Mouse (Mus musculus) testis, adult 2 months (tissue): ENCODE measurements around the gene Tmem52.

Experiments used
- CTCF ChIP-seq: fragments of 200-500 bp; IDR thresholded peaks from 2 replicates; pipeline ENCODE4 v1.5.1; 2012; ENCODE audit warnings: low read depth, mild to moderate bottlenecking, inconsistent platforms, low read length, moderate library complexity; ENCODE audit not compliant: control insufficient read depth, insufficient read depth, insufficient replicate concordance
- POLR2A ChIP-seq: fragments of 200-500 bp; IDR thresholded peaks from 2 replicates; pipeline ENCODE4 v1.6.1; 2012; ENCODE audit warnings: low read depth, mild to moderate bottlenecking, inconsistent platforms, low read length, moderate library complexity; ENCODE audit not compliant: control insufficient read depth

DNA sequence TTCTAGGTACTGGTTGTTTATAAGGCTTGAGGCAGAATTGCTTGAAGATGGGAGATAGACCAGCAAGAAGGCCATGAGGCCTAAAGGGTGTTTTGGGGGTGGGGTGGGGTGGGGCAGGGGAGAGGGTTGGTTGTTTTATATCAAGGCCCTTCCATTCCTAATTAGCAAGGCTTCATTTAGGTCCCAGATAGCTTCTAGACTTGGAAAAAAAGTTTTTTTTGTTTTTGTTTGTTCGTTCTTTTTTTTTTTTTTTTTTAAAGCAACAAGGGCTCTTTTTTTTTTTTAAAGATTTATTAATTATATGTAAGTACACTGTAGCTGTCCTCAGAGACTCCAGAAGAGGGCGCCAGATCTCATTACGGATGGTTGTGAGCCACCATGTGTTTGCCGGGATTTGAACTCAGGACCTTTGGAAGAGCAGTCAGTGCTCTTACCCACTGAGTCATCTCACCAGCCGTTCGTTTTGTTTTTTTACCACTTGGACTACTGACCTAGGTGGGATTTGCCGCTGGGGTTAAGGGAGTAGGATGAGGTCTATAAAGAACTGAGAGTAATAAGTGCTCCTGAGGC is 49.1 kb downstream of the Tmem52 start:
- TF ChIP-seq CTCF, result no peak
- TF ChIP-seq POLR2A, result no peak
